Mouse (Mus musculus): Measurements from ENCODE around the gene Snx29.

The Snx29 gene

DNA sequence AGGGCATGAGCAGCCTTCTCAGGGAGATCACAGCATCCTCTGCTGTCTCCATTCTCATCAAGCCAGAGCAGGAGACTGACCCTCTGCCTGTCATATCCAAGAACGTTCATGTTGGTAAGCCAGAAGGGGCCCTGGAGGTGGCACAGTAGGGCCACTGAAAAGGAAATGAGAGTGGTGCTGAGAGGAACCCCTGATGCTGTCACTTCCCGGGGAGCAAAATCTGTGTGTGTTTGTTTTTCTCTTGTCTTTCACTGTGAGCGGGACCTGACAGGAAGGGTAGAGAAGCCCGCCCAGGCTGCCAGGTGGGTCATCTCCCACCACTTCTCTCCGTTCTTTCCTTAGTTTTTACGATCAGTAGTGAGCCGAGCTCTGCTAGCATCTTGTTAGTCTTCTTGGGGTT is 78.2 kb downstream of the Snx29 start:
- Histone ChIP-seq H3K4me1 (replicated peaks; ENCODE audit: low read depth, low read length) (peaks cover 6% of the 10 kb centered on the region; the same call in 1 of the 2 replicates), H3K36me3 (ENCODE audit: insufficient read depth, low read length) (peaks cover 50% of the 10 kb centered on the region), H3K4me3 (replicated peaks; ENCODE audit: low read length) (no peak overlapping the region), H3K27me3 (ENCODE audit: insufficient read depth, low read length) (no peaks in the 10 kb centered on the region), H3K9me3 (ENCODE audit: low read length) (no peaks in the 10 kb centered on the region)
- TF ChIP-seq CTCF (conservative IDR thresholded peaks at IDR 0.05; ENCODE audit: low read length): no peak
- no peak for TF ChIP-seq POU5F1 (IDR thresholded peaks at IDR 0.05; ENCODE audit: borderline replicate concordance, low read length)
- no peak for TF ChIP-seq NANOG (IDR thresholded peaks at IDR 0.05; ENCODE audit: borderline replicate concordance, low read length)

DNA sequence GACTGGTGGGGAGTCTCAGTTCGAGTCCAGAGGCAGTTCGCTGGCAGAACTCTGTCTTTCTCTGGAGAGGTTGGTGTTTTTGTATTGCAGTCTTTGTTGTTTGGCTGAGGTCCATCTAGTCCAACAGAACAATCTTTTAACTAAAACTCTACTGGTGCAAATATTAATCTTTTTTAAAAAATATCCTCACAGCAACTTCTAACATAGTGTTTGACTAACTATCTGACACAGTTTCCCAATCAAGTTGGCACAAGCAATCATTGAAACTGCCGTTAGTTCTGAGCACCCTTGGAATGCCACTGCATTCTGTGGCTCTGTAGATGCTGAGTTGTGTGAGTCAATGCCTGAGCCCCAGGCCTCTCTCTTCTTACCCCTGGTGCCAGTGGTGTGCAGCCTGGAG is 82.5 kb downstream of the Snx29 start:
- Histone ChIP-seq H3K4me3 (replicated peaks; ENCODE audit: low read length) (no peak overlapping the region), H3K27me3 (ENCODE audit: insufficient read depth, low read length) (no peaks in the 10 kb centered on the region), H3K36me3 (ENCODE audit: insufficient read depth, low read length) (peaks cover 38% of the 10 kb centered on the region), H3K9me3 (ENCODE audit: low read length) (no peaks in the 10 kb centered on the region), H3K4me1 (replicated peaks; ENCODE audit: low read depth, low read length) (peaks cover 35% of the 10 kb centered on the region)
- TF ChIP-seq POU5F1 (IDR thresholded peaks at IDR 0.05; ENCODE audit: borderline replicate concordance, low read length): no peak
- TF ChIP-seq CTCF (conservative IDR thresholded peaks at IDR 0.05; ENCODE audit: low read length): no peak
- TF ChIP-seq NANOG (IDR thresholded peaks at IDR 0.05; ENCODE audit: borderline replicate concordance, low read length): no peak

DNA sequence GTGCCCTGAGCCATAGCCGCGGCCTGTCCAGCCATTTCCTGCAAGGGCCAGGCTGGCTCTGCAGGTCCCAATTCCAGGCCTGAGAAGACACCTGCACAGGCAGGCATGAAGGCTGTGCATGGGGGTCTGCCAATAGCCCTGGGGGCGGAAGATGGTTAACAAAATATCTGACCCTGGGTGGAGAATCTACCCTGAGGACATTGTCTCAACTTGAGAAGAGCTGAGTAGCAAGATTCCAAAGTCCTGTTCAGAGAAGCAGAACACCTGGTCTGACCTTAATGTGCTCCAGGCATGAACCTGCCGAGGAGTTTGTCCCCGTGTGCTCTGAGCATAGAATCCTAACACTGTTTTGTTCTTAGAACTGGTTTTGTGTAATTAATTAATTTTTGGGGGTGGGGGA is 83.5 kb downstream of the Snx29 start:
- peaks cover 31% of the 10 kb centered on the region for H3K36me3 ChIP-seq (ENCODE audit: insufficient read depth, low read length)
- TF ChIP-seq POU5F1 (IDR thresholded peaks at IDR 0.05; ENCODE audit: borderline replicate concordance, low read length) (no peak), CTCF (conservative IDR thresholded peaks at IDR 0.05; ENCODE audit: low read length) (no peak), NANOG (IDR thresholded peaks at IDR 0.05; ENCODE audit: borderline replicate concordance, low read length) (no peak)

DNA sequence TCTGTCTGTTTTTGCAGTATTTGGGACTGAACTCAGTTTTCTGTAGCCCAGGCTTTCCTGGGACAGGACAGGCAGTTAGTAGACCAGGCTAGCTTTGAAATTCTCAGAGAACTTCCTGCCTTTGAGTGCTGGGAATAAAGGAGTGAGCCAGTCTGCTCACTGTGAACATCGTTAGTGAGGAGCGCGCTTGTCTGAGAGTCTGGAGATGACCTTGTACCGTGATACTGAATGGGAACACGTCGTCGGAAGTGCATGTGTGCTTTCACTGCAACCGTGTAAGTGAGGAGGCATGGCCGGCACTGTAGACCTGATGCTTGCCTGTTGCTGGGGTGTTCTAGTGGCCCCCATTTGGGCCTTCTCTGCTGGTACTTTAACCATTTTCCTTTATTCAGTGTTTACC is 83.9 kb downstream of the Snx29 start:
- TF ChIP-seq POU5F1 (IDR thresholded peaks at IDR 0.05; ENCODE audit: borderline replicate concordance, low read length) (no peak), NANOG (IDR thresholded peaks at IDR 0.05; ENCODE audit: borderline replicate concordance, low read length) (no peak), CTCF (conservative IDR thresholded peaks at IDR 0.05; ENCODE audit: low read length) (no peak)
- no peaks in the 10 kb centered on the region for H3K27me3 ChIP-seq (ENCODE audit: insufficient read depth, low read length)
- no peak overlapping the region for H3K4me3 ChIP-seq (replicated peaks; ENCODE audit: low read length)
- H3K36me3 ChIP-seq (ENCODE audit: insufficient read depth, low read length): peaks cover 31% of the 10 kb centered on the region
- H3K9me3 ChIP-seq (ENCODE audit: low read length): no peaks in the 10 kb centered on the region
- peaks cover 35% of the 10 kb centered on the region for H3K4me1 ChIP-seq (replicated peaks; ENCODE audit: low read depth, low read length)

More for the DNA sequence above, 83.5 kb downstream of the Snx29 start:
- H3K9me3 ChIP-seq (ENCODE audit: low read length): no peaks in the 10 kb centered on the region
- H3K4me3 ChIP-seq (replicated peaks; ENCODE audit: low read length): no peak overlapping the region
- no peaks in the 10 kb centered on the region for H3K27me3 ChIP-seq (ENCODE audit: insufficient read depth, low read length)
- H3K4me1 ChIP-seq (replicated peaks; ENCODE audit: low read depth, low read length): peaks cover 35% of the 10 kb centered on the region

DNA sequence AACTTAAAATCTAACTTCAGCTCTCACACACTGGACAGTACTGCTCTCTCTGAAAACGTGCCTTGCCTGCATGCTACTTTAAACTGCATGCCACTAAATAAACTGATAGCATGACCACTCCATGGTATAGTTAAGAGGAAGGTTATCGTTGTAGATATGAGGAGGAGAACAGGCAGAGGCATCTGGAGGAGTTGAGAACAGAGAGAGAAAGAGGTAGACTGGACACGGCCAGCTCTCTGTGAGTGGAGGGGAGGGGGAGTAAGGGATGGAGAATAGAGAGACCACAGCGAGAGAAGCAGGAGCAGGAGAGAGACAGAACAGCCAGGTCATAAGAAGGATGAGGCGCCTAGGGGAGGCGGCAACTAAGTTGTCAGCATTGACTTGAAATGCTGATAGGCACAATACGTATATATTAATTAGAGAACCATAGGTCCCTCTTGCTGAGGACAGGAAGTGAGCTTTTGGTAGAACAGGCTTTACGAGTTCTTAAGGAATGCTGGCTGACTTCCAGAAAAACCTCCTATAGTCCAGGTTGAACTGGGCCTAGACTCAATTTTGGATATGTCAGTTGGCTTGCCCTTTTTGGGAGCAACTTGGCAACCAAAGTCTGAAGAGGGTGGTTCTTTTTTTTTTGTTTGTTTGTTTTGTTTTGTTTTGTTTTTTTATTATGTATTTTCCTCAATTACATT is 85.4 kb downstream of the Snx29 start:
- Histone ChIP-seq H3K4me1 (replicated peaks; ENCODE audit: low read depth, low read length) (peaks cover 35% of the 10 kb centered on the region), H3K27me3 (ENCODE audit: insufficient read depth, low read length) (no peaks in the 10 kb centered on the region), H3K4me3 (replicated peaks; ENCODE audit: low read length) (no peak overlapping the region), H3K9me3 (ENCODE audit: low read length) (no peaks in the 10 kb centered on the region), H3K36me3 (ENCODE audit: insufficient read depth, low read length) (peaks cover 26% of the 10 kb centered on the region)
- no peak for TF ChIP-seq NANOG (IDR thresholded peaks at IDR 0.05; ENCODE audit: borderline replicate concordance, low read length)
- TF ChIP-seq CTCF (conservative IDR thresholded peaks at IDR 0.05; ENCODE audit: low read length): no peak
- TF ChIP-seq POU5F1 (IDR thresholded peaks at IDR 0.05; ENCODE audit: borderline replicate concordance, low read length): no peak

DNA sequence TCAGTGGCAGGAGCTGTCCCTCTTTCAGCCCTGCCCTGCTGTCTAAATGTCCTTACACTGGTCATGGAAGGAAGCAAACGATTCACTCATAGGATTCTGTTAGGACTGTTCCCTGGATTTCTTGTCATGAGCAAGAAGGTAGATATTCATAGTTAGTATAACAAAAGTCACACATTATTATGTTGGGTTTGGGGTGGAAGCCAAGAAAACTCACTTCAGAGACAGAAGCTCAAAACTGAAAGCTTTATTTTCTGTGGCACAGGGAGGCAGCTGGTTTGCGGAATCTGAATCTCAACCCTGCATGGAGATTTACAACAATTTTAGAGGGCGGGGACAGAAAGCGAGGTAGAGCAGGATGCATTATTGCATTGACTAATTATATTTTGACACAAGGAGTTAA is 86.0 kb downstream of the Snx29 start:
- H3K4me1 ChIP-seq (replicated peaks; ENCODE audit: low read depth, low read length): peaks cover 35% of the 10 kb centered on the region
- no peaks in the 10 kb centered on the region for H3K9me3 ChIP-seq (ENCODE audit: low read length)
- no peaks in the 10 kb centered on the region for H3K27me3 ChIP-seq (ENCODE audit: insufficient read depth, low read length)
- peaks cover 25% of the 10 kb centered on the region for H3K36me3 ChIP-seq (ENCODE audit: insufficient read depth, low read length)
- no peak overlapping the region for H3K4me3 ChIP-seq (replicated peaks; ENCODE audit: low read length)
- TF ChIP-seq POU5F1 (IDR thresholded peaks at IDR 0.05; ENCODE audit: borderline replicate concordance, low read length) (no peak), CTCF (conservative IDR thresholded peaks at IDR 0.05; ENCODE audit: low read length) (no peak), NANOG (IDR thresholded peaks at IDR 0.05; ENCODE audit: borderline replicate concordance, low read length) (no peak)

DNA sequence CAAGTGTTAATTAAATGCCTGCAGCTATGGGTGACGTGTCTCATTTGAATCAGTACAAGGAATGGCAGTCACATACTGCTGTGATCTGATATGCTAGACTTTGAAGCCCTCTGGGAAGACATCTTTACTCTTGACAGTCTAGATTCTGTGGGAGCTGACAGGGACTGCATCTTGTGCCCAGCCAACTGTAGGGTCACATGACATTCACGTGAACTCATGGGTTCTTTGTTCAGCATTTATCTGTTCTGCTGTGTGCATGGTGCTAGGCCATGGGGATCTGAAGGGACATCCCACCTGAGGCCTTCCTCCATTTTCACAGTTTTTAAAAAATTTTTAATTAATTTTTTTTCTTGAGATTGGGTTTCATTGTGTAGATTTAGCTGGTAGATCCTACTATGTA is 91.9 kb downstream of the Snx29 start:
- H3K27me3 ChIP-seq (ENCODE audit: insufficient read depth, low read length): no peaks in the 10 kb centered on the region

DNA sequence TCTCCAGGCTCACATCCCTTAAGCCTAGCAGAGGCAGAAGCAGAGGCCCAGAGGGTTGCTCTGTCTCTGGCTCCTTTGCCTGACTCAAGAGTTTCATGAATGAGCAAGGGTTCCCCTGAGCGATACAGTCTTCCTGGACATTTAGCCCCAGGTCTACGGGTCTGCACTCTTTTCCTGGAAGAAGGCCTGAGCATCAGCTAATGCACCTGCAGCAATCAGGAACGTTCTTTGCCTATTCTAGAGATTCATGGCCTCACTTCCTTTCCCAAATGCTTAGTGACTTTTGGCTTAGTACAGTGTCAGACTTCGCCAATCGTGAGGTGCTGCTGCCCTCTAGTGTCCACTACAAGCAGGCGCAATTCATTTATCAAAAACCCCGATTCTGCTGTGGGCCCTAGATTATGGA is 95.5 kb downstream of the Snx29 start:
- H3K36me3 ChIP-seq (ENCODE audit: insufficient read depth, low read length): peaks cover 32% of the 10 kb centered on the region
- TF ChIP-seq CTCF (conservative IDR thresholded peaks at IDR 0.05; ENCODE audit: low read length): peak; percentile 90
- no peak for TF ChIP-seq POU5F1 (IDR thresholded peaks at IDR 0.05; ENCODE audit: borderline replicate concordance, low read length)
- TF ChIP-seq NANOG (IDR thresholded peaks at IDR 0.05; ENCODE audit: borderline replicate concordance, low read length): no peak
- H3K27me3 ChIP-seq (ENCODE audit: insufficient read depth, low read length): no peaks in the 10 kb centered on the region
- peaks cover 12% of the 10 kb centered on the region for H3K9me3 ChIP-seq (ENCODE audit: low read length)
- peaks cover 16% of the 10 kb centered on the region for H3K4me1 ChIP-seq (replicated peaks; ENCODE audit: low read depth, low read length)
- H3K4me3 ChIP-seq (replicated peaks; ENCODE audit: low read length): no peak overlapping the region

More for the DNA sequence above, 91.9 kb downstream of the Snx29 start:
- Histone ChIP-seq H3K9me3 (ENCODE audit: low read length) (no peaks in the 10 kb centered on the region), H3K4me3 (replicated peaks; ENCODE audit: low read length) (no peak overlapping the region), H3K4me1 (replicated peaks; ENCODE audit: low read depth, low read length) (peaks cover 16% of the 10 kb centered on the region), H3K36me3 (ENCODE audit: insufficient read depth, low read length) (peaks cover 12% of the 10 kb centered on the region; the same call in 1 of the 2 replicates)
- TF ChIP-seq POU5F1 (IDR thresholded peaks at IDR 0.05; ENCODE audit: borderline replicate concordance, low read length): no peak
- TF ChIP-seq CTCF (conservative IDR thresholded peaks at IDR 0.05; ENCODE audit: low read length): no peak
- no peak for TF ChIP-seq NANOG (IDR thresholded peaks at IDR 0.05; ENCODE audit: borderline replicate concordance, low read length)

Measured in E14TG2a.4 (cell line).